Mouse (Mus musculus): ENCODE measurements around the gene Dmd.

DNA sequence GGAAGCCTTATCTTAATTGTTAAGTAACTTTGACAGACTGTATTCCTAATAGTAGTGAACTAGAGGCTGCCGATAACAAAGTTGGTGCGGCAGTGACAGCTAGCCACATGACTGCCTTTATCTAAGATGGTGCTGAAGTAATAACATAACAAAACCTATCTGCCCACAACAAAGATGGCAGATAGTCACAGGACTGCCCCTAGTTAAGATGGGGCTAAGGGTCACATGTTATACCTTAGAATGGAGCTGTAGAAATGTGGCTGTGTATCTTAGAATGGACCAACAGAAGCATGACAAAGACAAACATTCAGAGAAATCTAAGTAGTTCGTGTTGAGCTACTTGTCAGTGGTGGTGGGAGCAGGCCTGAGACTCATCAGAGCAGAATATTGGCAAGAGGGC, 2184.0 kb downstream of the Dmd start:
- TF ChIP-seq POLR2A (IDR thresholded peaks at IDR 0.05; ENCODE audit: borderline replicate concordance, extremely low read depth, insufficient read depth, insufficient read length, poor library complexity, severe bottlenecking) (no peak), CTCF (IDR thresholded peaks at IDR 0.05; ENCODE audit: borderline replicate concordance, extremely low read depth, insufficient read depth, insufficient read length) (no peak)
